Mouse (Mus musculus) brain, embryonic 14.5 days (tissue): ENCODE results near the gene Krtap19-5.

Experiments
- CTCF ChIP-seq: fragments of 200-500 bp; IDR thresholded peaks from 2 replicates; pipeline ENCODE4 v1.5.1; 2012; ENCODE audit warnings: inconsistent platforms, mild to moderate bottlenecking, moderate library complexity, borderline replicate concordance; ENCODE audit not compliant: insufficient read depth, insufficient read length; ENCODE audit errors: extremely low read depth
- POLR2A ChIP-seq: fragments of 200-500 bp; IDR thresholded peaks from 2 replicates; pipeline ENCODE4 v1.6.1; 2012; ENCODE audit warnings: mild to moderate bottlenecking, inconsistent platforms, borderline replicate concordance; ENCODE audit not compliant: poor library complexity, insufficient read depth, insufficient read length, severe bottlenecking; ENCODE audit errors: extremely low read depth

- TF ChIP-seq POLR2A (no peak), CTCF (no peak)
These were observed 44.8 kb upstream of the Krtap19-5 start for GRCm38 (mm10) chr16:88941106-88941505.
